Mouse (Mus musculus) C2C12 (cell line): ENCODE data around the gene Slco3a1. TPM values are rescaled to one million over a fixed set of nuclear protein-coding genes. Genes with fewer than 3 reads are reported as not detected.

Experiments
- H3K27me3 ChIP-seq: one replicate; pipeline ENCODE4 v1.6.1; 2011; ENCODE audit not compliant: control insufficient read depth, insufficient read depth, insufficient read length
- H3K36me3 ChIP-seq: one replicate; pipeline ENCODE4 v1.6.1; 2011; ENCODE audit not compliant: control insufficient read depth, insufficient read depth
- H3K4me3 ChIP-seq: one replicate; pipeline ENCODE4 v1.5.1; 2011; ENCODE audit warnings: mild to moderate bottlenecking, control low read depth; ENCODE audit not compliant: poor library complexity, insufficient read depth, severe bottlenecking
- H3K79me2 ChIP-seq: one replicate; pipeline ENCODE4 v1.6.1; 2011; ENCODE audit not compliant: control insufficient read depth, insufficient read depth
- H3K79me3 ChIP-seq: one replicate; pipeline ENCODE4 v1.6.1; 2011; ENCODE audit warnings: low read depth, control low read depth
- H3ac ChIP-seq: one replicate; pipeline ENCODE3; 2011; ENCODE audit warnings: low read depth; ENCODE audit not compliant: control insufficient read depth, insufficient read length
- CEBPB ChIP-seq: IDR thresholded peaks from one replicate; pipeline ENCODE4 v1.6.1; 2011; ENCODE audit warnings: low read depth, mild to moderate bottlenecking, control low read depth, moderate library complexity
- CTCF ChIP-seq: IDR thresholded peaks from one replicate; pipeline ENCODE4 v1.5.1; 2011; ENCODE audit not compliant: control insufficient read depth, insufficient read depth, insufficient read length
- FOSL1 ChIP-seq: IDR thresholded peaks from one replicate; pipeline ENCODE4 v1.8.0; 2011; ENCODE audit warnings: mild to moderate bottlenecking, low read length; ENCODE audit not compliant: poor library complexity, insufficient read depth, severe bottlenecking
- MAX ChIP-seq: IDR thresholded peaks from one replicate; pipeline ENCODE4 v1.6.1; 2011; ENCODE audit warnings: mild to moderate bottlenecking, control low read depth
- MYOD1 ChIP-seq: IDR thresholded peaks from one replicate; pipeline ENCODE4 v1.6.1; 2011; ENCODE audit warnings: low read depth; ENCODE audit not compliant: control insufficient read depth, insufficient read length
- MYOG ChIP-seq: IDR thresholded peaks from one replicate; pipeline ENCODE4 v1.6.1; 2011; ENCODE audit not compliant: control insufficient read depth, insufficient read length; ENCODE audit errors: extremely low read depth
- USF1 ChIP-seq: IDR thresholded peaks from one replicate; pipeline ENCODE4 v1.6.1; 2011; ENCODE audit warnings: low read depth, mild to moderate bottlenecking, control low read depth, moderate library complexity
- polyA plus RNA-seq: library from polyadenylated mRNA; unstranded; fragments of >200 nt; fragmentation: generic; extraction: Trizol; gene quantifications from one replicate; pipeline ENCODE4 v1.2.1, GENCODE M21; 2012; ENCODE audit warnings: missing spikeins

Gene Slco3a1
- polyA plus RNA-seq, 1 experiment, result 15.1 TPM

GRCm38 (mm10) chr7:74437534-74437933 lies 117.0 kb downstream of the Slco3a1 start:
- no peaks in the 10 kb centered on the region for H3K27me3 ChIP-seq
- no peaks in the 10 kb centered on the region for H3K79me2 ChIP-seq
- no peaks in the 10 kb centered on the region for H3K36me3 ChIP-seq
- no peak overlapping the region for H3K4me3 ChIP-seq
- no peak overlapping the region for H3ac ChIP-seq
- H3K79me3 ChIP-seq, result no peaks in the 10 kb centered on the region
- no peak for TF ChIP-seq MAX
- TF ChIP-seq MYOG, result no peak
- TF ChIP-seq FOSL1, result no peak
- no peak for TF ChIP-seq CTCF
- TF ChIP-seq CEBPB, result no peak
- TF ChIP-seq USF1, result no peak
- no peak for TF ChIP-seq MYOD1

DNA sequence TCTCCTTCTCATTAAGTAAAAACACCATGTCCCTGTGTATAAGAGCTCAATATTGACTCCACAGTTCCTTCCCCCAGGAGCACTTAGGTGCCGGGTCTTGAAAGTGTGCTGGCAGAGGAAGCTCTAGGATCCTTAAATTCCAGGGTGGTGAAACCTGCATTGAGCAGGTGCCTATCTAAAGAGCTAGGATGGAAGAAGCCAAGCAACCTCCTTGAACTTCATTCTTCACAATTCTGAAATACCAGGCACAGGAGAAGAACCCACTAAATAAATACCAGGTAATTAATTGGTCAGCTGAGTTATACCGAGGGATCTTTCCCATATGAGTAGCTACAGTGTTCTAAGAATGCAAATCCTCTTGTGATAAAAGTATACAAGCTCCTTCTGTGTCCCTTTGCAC lies 117.9 kb downstream of the Slco3a1 start:
- TF ChIP-seq CEBPB (no peak), USF1 (no peak), FOSL1 (no peak), MAX (no peak), CTCF (no peak), MYOD1 (no peak), MYOG (no peak)
- H3K27me3 ChIP-seq, result no peaks in the 10 kb centered on the region

DNA sequence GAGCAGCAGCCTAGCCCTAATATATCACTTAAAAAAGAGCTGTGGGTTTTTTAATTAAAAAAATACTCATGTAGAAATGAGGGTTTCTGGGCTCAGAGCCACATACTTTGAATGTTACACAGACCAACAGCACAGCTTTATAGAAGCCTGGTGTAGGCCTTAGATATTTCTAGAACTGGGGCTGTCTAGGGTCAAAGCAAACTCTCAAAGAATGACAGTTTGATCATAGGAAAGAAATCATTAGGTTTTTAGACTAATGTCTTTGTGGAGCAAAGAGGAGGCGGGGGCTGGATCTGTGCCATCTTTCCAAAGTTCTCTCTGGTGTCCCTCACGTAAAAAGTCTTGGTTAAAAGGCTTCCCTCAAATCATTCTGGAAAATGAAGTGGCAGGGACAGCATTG lies 121.6 kb downstream of the Slco3a1 start:
- Histone ChIP-seq H3K36me3 (no peaks in the 10 kb centered on the region), H3ac (no peak overlapping the region)

More for the DNA sequence above, 117.9 kb downstream of the Slco3a1 start:
- no peaks in the 10 kb centered on the region for H3K79me2 ChIP-seq
- no peak overlapping the region for H3ac ChIP-seq
- no peaks in the 10 kb centered on the region for H3K36me3 ChIP-seq
- no peak overlapping the region for H3K4me3 ChIP-seq
- H3K79me3 ChIP-seq, result no peaks in the 10 kb centered on the region

DNA sequence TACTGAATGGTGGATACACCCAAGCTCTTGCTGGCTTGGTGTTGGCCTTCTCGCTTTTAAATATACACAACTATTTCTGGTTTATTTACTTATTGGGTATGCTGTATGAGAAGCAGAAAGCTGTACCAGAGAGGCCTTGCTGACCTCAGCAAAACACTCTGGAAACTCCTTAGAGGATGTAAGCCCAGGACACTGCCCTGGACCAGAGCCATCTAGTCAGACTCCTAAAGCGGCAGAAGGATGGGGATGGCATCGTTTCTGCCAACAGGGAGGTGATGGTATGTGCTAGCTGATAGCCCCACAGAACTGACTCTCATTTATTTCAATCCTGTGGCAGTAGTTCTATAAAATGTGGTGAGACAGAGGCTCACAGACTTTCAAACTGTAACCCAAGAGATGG lies 125.3 kb downstream of the Slco3a1 start:
- Histone ChIP-seq H3K36me3 (no peaks in the 10 kb centered on the region), H3ac (no peak overlapping the region), H3K79me2 (no peaks in the 10 kb centered on the region), H3K4me3 (no peak overlapping the region), H3K27me3 (no peaks in the 10 kb centered on the region), H3K79me3 (no peaks in the 10 kb centered on the region)
- no peak for TF ChIP-seq MAX
- no peak for TF ChIP-seq MYOD1
- TF ChIP-seq CEBPB, result no peak
- no peak for TF ChIP-seq USF1
- TF ChIP-seq CTCF, result no peak
- TF ChIP-seq MYOG, result no peak
- no peak for TF ChIP-seq FOSL1

More for the DNA sequence above, 121.6 kb downstream of the Slco3a1 start:
- no peaks in the 10 kb centered on the region for H3K79me3 ChIP-seq
- no peaks in the 10 kb centered on the region for H3K27me3 ChIP-seq
- no peak overlapping the region for H3K4me3 ChIP-seq
- no peaks in the 10 kb centered on the region for H3K79me2 ChIP-seq
- no peak for TF ChIP-seq MAX
- TF ChIP-seq MYOG, result no peak
- no peak for TF ChIP-seq USF1
- TF ChIP-seq MYOD1, result no peak

DNA sequence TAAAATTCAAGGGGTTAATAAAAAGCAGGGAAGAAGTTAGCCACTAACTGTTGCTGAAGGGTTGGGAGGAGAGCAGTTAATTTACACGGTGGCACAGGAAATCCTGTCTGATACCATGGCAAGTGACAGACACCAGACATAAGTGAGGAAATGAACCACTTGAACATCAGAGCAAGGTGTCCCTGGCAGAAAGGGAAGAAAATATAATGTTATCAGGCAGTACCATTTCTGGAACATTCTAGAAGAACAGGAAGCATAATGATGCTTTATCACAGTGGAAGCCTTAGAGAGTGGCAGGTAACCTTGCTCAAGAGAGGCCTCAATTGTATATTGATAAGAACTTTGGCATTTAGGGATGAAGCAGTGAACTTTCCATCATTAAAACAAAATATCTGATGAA lies 127.4 kb downstream of the Slco3a1 start:
- TF ChIP-seq MAX (no peak), MYOG (no peak), CTCF (no peak), CEBPB (no peak)
- Histone ChIP-seq H3K36me3 (no peaks in the 10 kb centered on the region), H3ac (no peak overlapping the region), H3K4me3 (no peak overlapping the region), H3K79me3 (no peaks in the 10 kb centered on the region), H3K27me3 (no peaks in the 10 kb centered on the region), H3K79me2 (no peaks in the 10 kb centered on the region)

GRCm38 (mm10) chr7:74425941-74426340 lies 128.6 kb downstream of the Slco3a1 start:
- H3K4me3 ChIP-seq, result no peak overlapping the region
- H3K79me3 ChIP-seq, result no peaks in the 10 kb centered on the region
- H3K27me3 ChIP-seq, result no peaks in the 10 kb centered on the region
- H3ac ChIP-seq, result no peak overlapping the region
- H3K36me3 ChIP-seq, result no peaks in the 10 kb centered on the region
- H3K79me2 ChIP-seq, result no peaks in the 10 kb centered on the region
- TF ChIP-seq FOSL1 (no peak), MYOD1 (no peak), CTCF (no peak), CEBPB (no peak), USF1 (no peak), MYOG (no peak), MAX (no peak)
